Mouse (Mus musculus) thymus, postnatal 14 days (tissue): ENCODE measurements around the gene Mxra8.

ENCODE experiments used
- DNase-seq: peaks from one replicate; pipeline ENCODE4 v3.0.0; 2021

The Mxra8 gene

DNA sequence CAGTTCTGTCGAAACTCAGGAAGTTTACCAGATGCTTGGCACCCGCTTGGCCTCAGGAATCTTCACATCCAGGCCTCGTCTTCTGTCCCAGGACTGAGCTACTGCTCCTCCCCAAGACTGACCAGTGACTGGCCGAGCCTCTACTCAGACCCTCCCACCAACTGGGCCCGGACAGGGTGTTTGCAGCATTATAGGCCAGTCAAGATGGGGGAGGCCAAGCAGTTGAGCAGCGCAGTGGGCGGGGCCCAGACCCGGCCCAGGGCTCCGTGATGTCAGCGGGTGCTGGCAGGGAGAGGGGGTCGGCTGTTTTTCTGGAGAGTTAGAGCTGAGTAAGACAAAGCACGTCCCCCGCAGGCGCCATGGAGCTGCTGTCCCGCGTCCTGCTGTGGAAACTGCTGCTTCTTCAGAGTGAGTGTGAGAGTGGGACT, at the start of gene Mxra8:
TSS of gene Mxra8 (plus strand) at position 198 of the 428 bp plus-strand sequence.
- no peak for DNase-seq

DNA sequence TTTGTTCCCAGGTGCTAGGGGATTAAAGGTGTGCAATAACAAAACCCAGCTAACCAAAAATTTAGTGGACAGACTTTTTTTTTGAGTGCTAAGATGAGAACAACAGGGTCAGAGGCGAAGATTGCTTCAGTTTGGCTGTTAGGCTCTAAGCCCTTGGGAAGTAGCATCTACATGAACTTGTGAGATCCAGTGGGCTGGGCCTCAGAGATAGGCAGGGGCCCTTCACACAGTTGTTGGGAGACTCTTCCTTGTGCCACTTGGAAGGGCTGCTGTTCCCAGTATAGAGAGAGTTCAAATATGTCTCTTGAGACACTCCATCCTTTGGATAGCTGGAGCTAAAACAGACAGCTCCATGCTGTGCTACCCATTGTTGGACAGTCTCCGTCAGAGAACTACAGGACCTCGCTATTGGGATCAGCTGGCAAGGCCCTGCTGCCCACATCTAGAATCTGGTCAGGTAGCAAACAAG, 49.4 kb upstream of the Mxra8 start, which contains the start of gene Ankrd65:
TSS of gene Ankrd65 (plus strand) at position 419 of the 469 bp plus-strand sequence.
- DNase-seq = no peak

DNA sequence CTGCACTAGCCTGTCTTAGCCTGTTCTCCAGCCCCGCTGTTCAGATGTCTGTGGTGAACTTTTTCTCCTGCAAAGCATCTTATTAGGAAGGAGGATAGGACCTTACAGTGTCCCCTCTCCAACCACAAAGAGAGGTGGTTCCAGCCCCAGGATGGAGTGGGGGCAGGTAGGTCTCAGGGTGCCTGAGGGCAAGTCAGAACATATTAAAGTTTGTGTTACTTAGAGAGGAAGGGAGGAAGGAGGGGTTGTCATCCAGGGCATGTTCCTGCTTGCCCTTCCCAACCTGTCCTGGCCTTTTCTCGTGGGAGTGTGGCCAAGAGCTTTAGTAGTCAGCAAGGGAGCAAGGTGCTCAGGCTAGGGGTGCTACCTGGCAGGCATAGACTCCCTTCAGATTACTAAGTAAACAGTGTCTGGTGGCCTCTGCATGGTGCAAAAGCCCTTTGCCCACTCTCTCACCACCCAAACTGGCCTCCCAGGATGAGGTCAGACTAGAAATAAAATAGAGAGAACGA, 48.8 kb upstream of the Mxra8 start:
- no peak for DNase-seq

DNA sequence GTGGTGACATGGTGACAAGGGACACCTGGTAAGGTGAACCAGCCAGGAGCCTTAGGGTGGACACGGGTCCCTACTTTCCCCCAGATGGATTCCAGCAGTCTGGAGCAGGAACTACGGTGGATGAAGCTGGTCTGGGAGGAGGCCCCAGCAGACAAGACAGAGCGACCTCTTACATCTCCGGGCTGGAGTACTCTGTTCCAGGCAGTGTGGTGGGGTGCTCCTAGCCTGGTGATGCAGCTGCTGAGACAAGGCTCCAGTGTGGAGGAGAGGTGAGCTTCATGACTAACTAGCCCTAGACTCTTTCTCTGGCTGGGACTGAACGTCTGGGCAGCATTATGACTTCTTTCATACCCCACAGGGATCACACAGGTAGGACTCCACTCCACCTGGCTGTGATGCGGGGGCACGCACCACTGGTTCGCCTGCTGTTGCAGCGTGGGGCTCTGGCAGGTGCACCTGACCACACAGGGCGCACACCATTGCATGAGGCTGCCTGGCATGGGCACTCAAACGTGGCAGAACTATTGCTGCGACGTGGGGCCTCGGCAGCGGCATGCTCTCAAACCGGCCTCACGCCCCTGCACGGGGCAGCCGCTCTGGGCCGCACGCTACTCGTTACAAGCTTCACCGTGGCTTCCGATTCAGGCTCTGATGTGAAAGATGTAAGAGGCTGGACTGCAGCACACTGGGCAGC, 48.1 kb upstream of the Mxra8 start:
- DNase-seq = no peak

DNA sequence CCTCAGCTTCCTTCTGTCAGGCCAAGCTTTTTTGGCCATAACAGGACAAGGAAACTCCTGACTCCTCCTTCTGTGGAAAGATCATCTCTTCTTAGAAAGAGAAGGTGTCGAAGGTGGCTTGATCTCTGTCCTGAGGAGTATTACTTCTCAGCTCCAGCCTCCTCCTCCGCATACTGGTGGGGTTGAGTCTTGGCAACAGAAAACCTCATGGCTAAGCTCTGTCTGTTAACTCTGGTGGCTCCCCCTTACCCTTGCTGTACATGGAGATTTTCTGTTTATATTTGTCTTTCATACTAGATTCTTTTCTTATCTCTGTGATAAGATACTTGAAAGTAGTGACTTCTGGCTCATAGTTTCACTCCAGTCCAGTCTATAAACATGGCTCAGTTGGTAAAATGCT, 45.8 kb upstream of the Mxra8 start:
- no peak for DNase-seq

DNA sequence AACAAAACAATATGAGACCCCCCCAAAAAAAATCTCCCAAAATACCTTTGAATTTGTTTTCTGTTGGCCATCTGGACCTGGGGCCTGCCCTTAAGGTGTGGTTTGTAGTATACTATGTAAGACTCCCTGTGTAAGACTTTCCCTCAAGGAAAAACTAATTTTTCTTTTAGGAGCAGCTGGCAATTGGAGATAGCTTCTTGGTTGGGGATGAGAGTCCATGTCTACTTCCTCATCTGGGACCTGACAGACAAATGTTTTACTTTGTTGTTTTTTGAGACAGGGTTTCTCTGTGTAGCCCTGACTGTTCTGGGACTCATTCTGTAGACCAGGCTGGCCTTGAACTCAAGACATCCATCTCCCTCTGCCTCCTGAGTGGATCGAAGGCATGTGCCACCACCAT, 37.4 kb upstream of the Mxra8 start:
- no peak for DNase-seq

DNA sequence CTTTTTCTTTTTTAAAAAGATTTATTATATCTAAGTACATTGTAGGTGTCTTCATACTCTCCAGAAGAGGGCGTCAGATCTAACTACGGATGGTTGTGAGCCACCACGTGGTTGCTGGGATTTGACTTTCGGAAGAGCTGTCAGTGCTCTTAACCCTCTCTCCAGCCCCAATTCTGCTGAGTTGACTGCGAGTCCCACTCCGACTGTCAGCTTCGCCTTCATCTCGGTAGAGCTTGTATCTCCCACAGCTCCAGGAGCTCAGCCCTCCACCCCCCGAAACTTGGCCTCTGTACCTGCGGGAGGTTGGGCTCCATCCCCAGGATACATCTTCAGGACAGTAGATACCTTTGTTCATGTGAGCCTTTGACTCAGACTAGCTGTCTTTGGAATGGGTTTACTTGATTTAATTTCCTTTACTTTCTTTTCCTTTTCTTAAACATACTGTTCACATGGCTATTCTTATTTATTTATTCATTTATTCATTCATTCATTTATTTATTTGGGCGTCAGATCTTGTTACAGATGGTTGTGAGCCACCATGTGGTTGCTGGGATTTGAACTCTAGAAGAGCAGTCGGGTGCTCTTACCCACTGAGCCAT, 36.6 kb upstream of the Mxra8 start, which contains the start of gene Mrpl20:
TSS of gene Mrpl20 (plus strand) at position 138 of the 599 bp plus-strand sequence.
- peak; percentile 22 for DNase-seq

DNA sequence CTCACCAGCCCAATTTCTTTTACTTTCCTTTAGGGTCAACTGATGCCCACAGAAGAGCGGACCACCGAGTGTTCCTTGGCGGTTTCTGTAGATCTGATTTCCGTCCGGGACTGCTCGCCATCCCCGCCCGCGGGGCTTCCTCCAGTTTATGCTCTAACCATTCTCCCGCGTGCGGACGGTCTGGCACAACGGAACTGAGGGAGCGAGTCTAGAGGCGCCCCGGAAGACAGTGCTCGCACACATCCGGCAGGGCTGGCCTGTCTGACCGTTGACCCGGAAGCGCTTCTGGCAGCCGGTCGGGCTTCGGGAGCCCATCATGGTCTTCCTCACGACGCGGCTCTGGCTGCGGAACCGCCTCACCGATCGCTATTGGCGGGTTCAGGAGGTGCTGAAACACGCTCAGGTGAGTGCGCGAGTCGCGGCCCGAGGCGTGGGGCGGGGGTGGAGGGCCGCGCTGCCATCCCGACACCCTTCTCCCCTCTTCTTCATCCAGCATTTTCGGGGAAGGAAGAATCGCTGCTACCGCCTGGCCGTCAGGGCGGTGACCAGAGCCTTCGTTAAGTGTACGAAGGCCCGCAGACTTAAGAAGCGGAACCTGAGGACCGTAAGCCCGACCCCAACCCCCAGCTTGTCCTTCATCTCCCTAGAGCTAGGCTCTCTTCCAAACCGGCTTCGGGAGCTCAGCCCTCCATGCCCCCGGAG, 36.0 kb upstream of the Mxra8 start:
- DNase-seq = peak; percentile 97

DNA sequence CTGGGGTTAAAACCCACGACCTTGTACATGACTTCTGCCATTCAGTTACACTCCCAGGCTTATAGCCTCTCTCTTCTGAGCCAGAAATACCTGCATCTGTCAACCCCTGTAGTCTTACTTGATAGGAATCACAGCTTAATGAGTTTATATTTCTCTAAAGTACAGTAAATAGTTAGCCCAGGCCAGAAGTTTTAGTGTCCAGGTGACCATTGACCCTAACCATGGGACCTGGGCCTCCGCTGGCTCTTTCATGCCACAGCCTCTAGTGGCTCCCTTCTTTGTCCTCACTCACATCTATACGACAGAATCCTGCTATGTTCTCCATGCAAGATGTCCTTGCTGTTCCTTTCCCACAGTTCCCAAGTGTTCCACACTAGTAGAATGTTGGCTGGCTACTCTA, 31.6 kb upstream of the Mxra8 start:
- no peak for DNase-seq

DNA sequence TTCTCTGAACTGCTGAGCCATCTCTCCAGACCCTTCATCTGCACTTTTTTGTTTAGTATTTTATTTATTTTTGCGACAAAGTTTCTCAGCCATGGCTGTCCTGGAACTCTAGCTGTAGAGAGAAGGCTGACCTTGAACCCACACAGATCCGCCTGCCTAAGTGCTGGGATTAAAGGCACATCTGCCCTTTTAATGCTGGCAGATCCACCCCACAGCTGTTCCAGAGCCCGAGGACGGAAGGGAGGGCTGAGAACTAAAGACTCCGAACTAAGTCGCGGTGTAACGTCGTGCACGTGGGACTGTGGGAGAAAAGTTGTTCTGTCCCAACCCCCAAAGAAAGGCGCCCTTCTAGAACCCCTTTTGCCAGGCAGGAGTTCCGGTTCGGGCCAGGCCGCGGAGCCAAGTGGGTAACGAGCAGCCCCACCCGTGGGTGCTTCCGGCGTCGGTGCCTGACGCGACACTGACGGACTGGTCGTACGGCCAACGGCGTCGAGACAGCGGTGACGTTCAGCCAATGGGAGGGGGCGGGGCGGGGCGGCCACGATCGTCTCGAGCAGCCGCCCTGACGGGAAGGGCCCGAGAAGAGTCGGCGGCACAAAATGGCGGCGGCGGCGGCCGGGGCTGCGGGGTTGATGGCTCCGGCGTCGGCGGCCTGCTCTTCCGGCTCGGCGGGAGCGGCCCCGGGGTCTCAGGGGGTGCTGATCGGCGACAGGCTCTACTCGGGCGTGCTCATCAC, 27.4 kb upstream of the Mxra8 start, which contains the start of gene Ccnl2:
TSS of gene Ccnl2 (plus strand) at position 561 of the 736 bp plus-strand sequence.
- DNase-seq = peak; percentile 95

DNA sequence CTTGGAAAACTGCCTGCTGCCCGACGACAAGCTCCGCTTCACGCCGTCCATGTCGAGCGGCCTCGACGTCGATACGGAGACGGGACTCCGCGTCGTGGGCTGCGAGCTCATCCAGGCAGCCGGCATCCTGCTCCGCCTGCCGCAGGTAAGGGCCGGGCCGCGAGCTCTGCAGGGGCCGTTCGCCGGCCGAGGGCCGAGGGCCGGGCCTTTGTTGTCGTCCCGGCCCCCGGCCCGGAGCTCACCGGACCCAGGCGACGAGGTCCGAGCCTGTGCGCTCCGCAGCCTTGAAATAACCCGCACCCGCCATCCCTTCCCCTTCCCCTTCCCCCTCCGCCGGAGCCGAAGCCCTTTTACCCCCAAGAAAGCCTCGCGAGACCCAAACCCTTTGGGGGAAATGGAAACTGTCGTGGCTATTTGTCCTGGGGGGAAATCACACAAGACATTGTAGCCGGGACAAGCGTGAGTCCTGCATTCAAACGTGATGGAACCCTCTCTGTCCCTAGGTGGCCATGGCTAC, 26.8 kb upstream of the Mxra8 start:
- DNase-seq = peak; percentile 51

DNA sequence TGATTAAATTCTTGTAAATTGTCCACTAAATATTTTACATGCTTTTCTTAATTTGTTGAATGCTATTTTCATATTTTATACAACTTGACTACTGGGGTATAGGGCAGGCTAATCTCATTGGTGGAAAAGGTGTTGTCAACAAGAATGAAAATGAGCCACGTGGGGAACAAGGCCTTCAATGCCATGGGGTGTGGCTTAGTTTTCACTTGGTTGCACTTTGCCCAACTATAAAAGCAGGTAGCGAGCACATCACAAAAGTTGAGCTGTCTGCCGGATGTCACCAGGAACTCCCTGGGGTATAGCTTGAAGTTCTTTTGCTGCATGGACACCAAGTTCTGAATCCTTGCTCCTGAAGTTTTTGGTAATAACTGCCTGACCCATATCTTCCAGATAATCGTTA, 21.9 kb upstream of the Mxra8 start:
- DNase-seq = no peak

DNA sequence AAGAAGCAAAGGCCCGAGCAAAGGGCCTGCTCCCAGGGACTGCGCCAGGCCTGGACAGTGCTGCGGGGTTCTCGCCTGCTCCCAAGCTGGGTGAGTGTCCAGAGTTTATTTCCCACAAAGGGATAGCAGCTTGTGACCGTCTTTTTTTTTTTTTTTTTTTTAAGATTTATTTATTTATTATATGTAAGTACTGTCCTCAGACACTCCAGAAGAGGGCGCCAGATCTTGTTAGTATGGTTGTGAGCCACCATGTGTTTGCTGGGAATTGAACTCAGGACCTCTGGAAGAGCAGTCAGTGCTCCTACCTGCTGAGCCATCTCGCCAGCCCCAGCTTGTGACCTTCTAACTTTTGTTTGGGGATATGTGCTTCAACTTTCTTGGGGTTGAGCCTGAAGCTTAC, 18.5 kb upstream of the Mxra8 start:
- DNase-seq = peak; percentile 43

DNA sequence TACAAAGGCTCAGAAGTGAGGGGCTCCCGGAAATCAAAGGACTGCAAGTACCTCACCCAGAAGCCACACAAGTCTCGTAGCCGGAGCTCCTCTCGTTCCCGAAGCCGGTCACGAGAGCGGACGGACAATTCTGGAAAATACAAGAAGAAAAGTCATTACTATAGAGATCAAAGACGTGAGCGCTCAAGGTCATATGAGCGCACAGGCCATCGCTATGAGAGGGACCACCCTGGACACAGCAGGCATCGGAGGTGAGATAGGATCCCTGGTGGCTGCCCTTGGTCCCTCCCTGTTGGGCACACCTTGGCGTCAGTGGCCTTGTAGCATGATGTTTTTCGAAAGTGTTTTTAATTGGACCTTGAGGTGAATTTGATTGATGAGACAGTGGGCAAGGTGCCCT, 16.0 kb upstream of the Mxra8 start:
- no peak for DNase-seq

DNA sequence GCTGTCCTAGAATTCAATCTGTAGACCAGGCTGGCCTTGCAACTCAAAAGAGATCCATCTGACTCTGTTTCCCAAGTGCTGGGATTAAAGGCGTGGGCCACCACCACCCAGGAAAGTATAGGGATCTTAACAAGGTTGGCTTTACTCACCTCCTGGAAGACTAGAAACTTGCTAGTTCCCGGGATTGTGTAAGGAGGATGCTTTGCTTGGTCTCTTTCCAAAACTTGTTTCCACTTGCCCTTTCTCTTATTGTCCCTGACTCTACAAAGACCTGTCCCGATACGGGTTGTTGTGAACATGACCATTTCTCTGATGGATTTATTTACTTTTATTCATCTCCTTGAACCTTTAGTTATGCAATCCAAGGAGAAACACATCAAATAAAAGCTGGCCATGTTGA, 9.6 kb upstream of the Mxra8 start:
- no peak for DNase-seq

DNA sequence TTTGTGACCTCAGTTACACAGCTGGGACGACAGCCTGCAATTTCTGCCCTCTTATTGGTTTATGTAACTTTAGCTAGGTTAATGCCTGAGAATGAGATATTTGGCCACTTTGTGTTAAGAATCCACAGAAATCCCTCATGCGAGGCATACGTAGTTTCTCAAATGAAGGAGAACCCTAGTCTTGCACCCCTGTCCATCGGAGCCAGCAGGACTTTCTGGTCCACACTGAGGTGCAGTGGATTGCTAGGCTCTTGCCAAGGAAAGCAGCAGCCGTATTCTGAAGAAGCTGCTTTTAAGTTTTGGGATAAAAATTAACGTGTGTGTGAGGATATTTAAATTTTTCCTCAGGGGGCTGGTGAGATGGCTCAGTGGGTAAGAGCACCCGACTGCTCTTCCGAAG, 8.9 kb upstream of the Mxra8 start:
- no peak for DNase-seq

DNA sequence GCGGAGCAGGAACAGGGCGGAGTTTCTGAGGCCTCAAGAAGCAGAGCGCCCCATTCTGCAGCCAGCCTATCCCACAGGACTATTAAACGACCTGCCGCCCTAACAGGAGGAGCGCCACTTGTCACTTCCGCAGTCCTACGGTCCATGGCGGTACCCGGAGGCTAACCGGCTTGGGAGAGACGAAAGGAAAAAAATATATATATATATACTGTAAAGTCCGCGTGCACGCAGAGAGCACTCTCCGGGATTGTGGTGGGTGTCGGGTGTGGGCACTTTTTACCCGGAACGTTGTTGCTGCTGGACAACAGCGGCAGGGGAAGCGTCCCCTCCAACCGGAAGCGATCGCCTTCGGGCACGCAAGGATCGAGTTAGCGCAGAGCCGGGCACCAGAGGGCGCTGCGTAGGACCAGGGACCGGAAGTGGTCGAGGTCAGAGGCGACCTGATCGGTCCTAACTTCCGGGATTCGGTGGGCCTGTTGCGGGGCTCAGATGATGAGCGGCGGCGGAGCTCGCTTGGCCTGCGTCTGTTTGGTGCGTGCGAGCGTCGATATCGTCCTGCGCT, 8.2 kb upstream of the Mxra8 start, which contains the start of gene Aurkaip1:
TSS of gene Aurkaip1 (plus strand) at position 68 of the 562 bp plus-strand sequence.
- peak; percentile 97 for DNase-seq

DNA sequence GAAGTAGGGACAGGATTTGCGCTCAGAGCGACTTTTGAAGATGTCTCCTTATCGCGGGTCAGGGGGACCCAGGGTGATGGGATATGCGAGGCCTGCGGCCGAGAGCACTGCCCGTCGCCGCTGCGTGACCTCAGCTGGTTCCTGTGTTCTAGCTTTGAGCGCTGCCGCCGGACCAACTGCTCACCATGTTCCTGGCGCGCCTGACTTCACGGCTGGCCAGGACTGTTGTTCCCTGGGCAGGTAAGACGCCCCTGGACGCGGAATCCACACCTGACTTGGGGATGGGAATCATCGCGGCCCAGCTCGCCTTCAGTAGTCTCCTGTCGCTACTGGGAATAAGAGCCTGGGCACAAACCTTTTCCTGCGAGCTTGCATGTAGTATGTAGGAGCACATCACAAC, 7.6 kb upstream of the Mxra8 start:
- DNase-seq = no peak

DNA sequence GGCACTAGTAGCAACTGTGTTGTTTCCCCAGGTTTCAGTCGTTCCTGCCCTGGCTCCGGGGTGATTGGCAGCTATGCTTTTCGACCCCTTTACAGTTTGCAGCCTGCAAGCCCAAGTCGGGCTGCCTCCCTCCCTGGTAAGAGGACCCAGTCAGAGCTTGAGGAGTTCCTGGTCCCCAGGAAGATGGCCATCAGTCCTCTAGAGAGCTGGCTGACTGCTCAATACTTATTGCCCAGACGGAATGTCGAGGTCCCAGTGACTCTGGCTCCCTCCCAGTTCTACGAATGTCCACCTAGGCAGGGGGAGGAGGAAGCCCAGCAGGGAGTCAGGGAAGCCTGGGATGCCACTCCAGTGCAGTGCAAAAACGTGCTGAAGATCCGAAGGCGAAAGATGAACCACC, 7.2 kb upstream of the Mxra8 start:
- DNase-seq = no peak

DNA sequence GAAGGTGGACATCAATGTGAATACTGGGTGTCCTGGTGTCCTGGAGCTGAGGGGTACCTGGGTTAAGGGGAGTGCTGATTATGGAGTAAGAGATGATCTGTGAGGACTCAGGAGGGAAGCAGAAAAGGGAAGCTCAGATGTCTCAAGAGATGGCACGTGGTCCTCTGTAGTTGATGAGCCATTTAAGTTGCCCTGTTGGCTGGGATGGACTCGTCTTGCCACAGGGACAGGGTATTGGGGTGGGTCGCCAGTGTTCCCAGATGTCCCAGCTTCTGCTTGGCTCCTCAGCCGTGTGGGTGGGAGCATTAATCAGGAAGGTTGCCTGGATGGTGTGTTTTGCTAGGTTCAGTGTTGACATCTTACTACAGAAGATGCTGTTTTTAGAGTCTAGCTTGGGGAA, 6.2 kb upstream of the Mxra8 start:
- no peak for DNase-seq

DNA sequence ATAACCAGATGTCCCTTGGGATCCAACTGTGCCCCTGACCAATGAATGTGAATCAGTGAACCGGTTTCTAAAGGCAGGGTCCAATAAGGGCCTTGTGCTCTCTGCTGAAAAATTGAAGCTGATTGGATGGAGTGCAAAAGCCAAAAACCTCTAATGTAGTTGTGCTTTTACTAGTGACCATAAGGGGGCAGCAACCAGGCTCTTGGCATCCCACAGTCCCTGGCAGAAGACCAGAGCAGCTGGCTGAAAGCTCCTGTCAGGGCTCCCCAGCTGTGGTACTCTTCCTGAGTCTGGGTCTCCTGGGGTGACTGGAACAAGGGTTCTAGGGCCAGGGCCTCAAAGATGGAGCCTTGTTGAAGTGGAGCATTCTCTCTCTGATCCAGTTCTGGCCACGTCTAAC, 5.6 kb upstream of the Mxra8 start:
- peak; percentile 73 for DNase-seq

DNA sequence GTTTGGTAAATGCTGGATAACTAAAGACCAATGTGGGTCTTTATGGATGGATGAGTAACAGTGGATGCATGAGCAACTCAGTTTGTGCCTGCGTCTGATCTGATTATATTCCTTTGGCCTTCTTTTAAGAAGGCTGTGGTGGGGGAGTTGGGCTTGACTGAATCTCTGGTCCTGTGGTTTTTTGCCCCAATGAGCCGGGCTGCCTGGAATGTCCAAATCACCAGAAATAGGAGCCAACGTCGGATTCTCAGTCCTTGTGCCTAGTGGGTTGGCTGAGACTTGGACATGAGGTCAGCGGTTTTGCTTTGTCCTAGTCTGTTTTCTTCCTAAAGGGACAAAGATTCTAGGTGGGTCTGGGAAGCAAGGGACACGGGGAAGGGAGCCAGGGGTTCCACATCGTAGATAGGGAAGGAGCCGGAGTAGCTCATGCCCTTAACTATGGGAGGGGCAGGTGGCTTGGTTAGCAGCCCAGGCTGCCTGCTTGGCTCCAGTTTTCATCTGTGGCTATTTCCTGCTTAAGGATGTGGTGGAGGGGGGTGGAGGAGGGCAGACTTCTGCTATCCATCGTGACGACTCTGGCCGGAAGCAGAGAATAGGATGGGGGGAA, 2.0 kb upstream of the Mxra8 start:
- no peak for DNase-seq
